Mouse (Mus musculus): ENCODE data around the gene Gm49318.

The Gm49318 gene

GRCm38 (mm10) chr9:22030386-22030785 lies 40.7 kb downstream of the Gm49318 start:
- no peak for DNase-seq (ENCODE audit: low spot score)

GRCm38 (mm10) chr9:22028467-22028866 lies 42.6 kb downstream of the Gm49318 start:
- DNase-seq (ENCODE audit: low spot score), result no peak

- DNase-seq (ENCODE audit: low spot score), result peak; percentile 71
Measured at GRCm38 (mm10) chr9:22024592-22024991, 46.5 kb downstream of the Gm49318 start.

- no peak for DNase-seq (ENCODE audit: low spot score)
Measured at GRCm38 (mm10) chr9:22017208-22017825, 53.7 kb downstream of the Gm49318 start.

- DNase-seq (ENCODE audit: low spot score), result no peak
Measured at GRCm38 (mm10) chr9:22016245-22016644, 54.8 kb downstream of the Gm49318 start.

- no peak for DNase-seq (ENCODE audit: low spot score)
Measured at GRCm38 (mm10) chr9:22012731-22013130, 58.3 kb downstream of the Gm49318 start.

GRCm38 (mm10) chr9:22011055-22011454 lies 60.0 kb downstream of the Gm49318 start:
- no peak for DNase-seq (ENCODE audit: low spot score)

GRCm38 (mm10) chr9:22004546-22004945 lies 66.5 kb downstream of the Gm49318 start:
- DNase-seq (ENCODE audit: low spot score), result no peak

- peak; percentile 61 for DNase-seq (ENCODE audit: low spot score)
Measured at GRCm38 (mm10) chr9:22003163-22003554, 67.9 kb downstream of the Gm49318 start.

GRCm38 (mm10) chr9:22002194-22003162 lies 68.6 kb downstream of the Gm49318 start, which contains the start of the genes Ccdc151 and Prkcsh:
Ccdc151 (minus strand) TSS chr9:22002634.
Prkcsh (plus strand) TSS chr9:22002806.
- peak; percentile 100 for DNase-seq (ENCODE audit: low spot score)

GRCm38 (mm10) chr9:22001633-22002032 lies 69.4 kb downstream of the Gm49318 start:
- no peak for DNase-seq (ENCODE audit: low spot score)

- DNase-seq (ENCODE audit: low spot score), result no peak
Measured at GRCm38 (mm10) chr9:22000296-22000695, 70.8 kb downstream of the Gm49318 start.

GRCm38 (mm10) chr9:21996178-21996867 lies 74.7 kb downstream of the Gm49318 start:
- no peak for DNase-seq (ENCODE audit: low spot score)

GRCm38 (mm10) chr9:21992227-21992626 lies 78.8 kb downstream of the Gm49318 start:
- DNase-seq (ENCODE audit: low spot score), result no peak

- DNase-seq (ENCODE audit: low spot score), result no peak
Measured at GRCm38 (mm10) chr9:21989230-21990110, 81.6 kb downstream of the Gm49318 start, which contains the start of gene Rgl3. Rgl3 (minus strand) TSS chr9:21989446.

- no peak for DNase-seq (ENCODE audit: low spot score)
Measured at GRCm38 (mm10) chr9:21988421-21989101, 82.5 kb downstream of the Gm49318 start.

GRCm38 (mm10) chr9:21987592-21988342 lies 83.3 kb downstream of the Gm49318 start:
- no peak for DNase-seq (ENCODE audit: low spot score)
